In genomic region chr1:155810616-155811015, GRCm38 (mm10) we compare ENCODE assay signal across 10 mouse cellular contexts. TPM values are rescaled to one million over a fixed set of nuclear protein-coding genes. Genes with fewer than 3 reads are reported as not detected.
DNase-seq lines count a peak whose midpoint lies in the region; ATAC-seq and TF ChIP-seq lines count a peak whose summit lies in the region.
"Had no signal": no experiment of that assay in that cellular context is flagged by ENCODE, and none has a peak within 500 bp of the region (broad histone marks: within the 10 kb centered on the region; RNA-seq: fewer than 3 reads in every experiment).

No protein-coding gene starts in this region.

- no peak overlapping the region for H3K9ac ChIP-seq in limb, embryonic 14.5 days (ENCODE audit: low read depth, low read length, severe bottlenecking)

- DNase-seq in heart, adult 8-10 months (ENCODE audit: low spot score): peak; percentile 35
- peak; percentile 14 for DNase-seq in limb, embryonic 14.5 days (ENCODE audit: low spot score)
- no peak for DNase-seq in adrenal gland, postnatal 36 days
- no peak for DNase-seq in spleen, postnatal 36 days (ENCODE audit: low spot score in 2 of 2)

- no peak for ATAC-seq in megakaryocyte, adult 5-6 weeks (ENCODE audit: poor library complexity, severe bottlenecking)
- ATAC-seq in limb, embryonic 14.5 days (ENCODE audit: low FRiP score, low read depth): peak; percentile 11
- ATAC-seq in frontal cortex, adult (ENCODE audit: low TSS enrichment): no peak

- peak overlapping the region; percentile 60 for H3K4me2 ChIP-seq in limb, embryonic 14.5 days (replicated peaks; ENCODE audit: low read depth, low read length, severe bottlenecking)

- peaks cover 41% of the 10 kb centered on the region for H3K36me3 ChIP-seq in megakaryocyte, embryonic 14.5 days (replicated peaks; ENCODE audit: low read length)
- H3K36me3 ChIP-seq in limb, embryonic 14.5 days (ENCODE audit: control insufficient read depth, insufficient read depth, low read length): no peaks in the 10 kb centered on the region
- no peaks in the 10 kb centered on the region for H3K36me3 ChIP-seq in small intestine, adult 2 months (ENCODE audit: control insufficient read depth, insufficient read depth, low read length)

- 27% methylated on average over 7 of the region's 7 CpGs for WGBS in limb, embryonic 14.5 days
- WGBS in small intestine, adult 2 months: 62% methylated on average over 7 of the region's 7 CpGs

- H3K27ac ChIP-seq in limb, embryonic 14.5 days (replicated peaks; ENCODE audit: low read depth, low read length): 0 out of 2 replicates have a peak overlapping the region, but pooled peaks have one; percentile 20
- H3K27ac ChIP-seq in small intestine, adult 2 months (ENCODE audit: insufficient read depth, low read depth, low read length): peak overlapping the region; percentile 70

- H3K4me3 ChIP-seq in megakaryocyte, embryonic 14.5 days (replicated peaks): peak overlapping the region; percentile 100
- H3K4me3 ChIP-seq in limb, embryonic 14.5 days (replicated peaks; ENCODE audit: low read length): no peak overlapping the region
- H3K4me3 ChIP-seq in small intestine, adult 2 months (ENCODE audit: low read depth, low read length): peak overlapping the region; percentile 21; the same call in 1 of the 2 replicates

- H3K9me3 ChIP-seq in megakaryocyte, embryonic 14.5 days: no peaks in the 10 kb centered on the region
- no peaks in the 10 kb centered on the region for H3K9me3 ChIP-seq in limb, embryonic 14.5 days (ENCODE audit: control insufficient read depth, low read length)

- TF ChIP-seq POLR2A in limb, embryonic 14.5 days (IDR thresholded peaks at IDR 0.05; ENCODE audit: borderline replicate concordance, extremely low read depth, insufficient read depth, insufficient read length): no peak
- TF ChIP-seq POLR2A in small intestine, adult 2 months (IDR thresholded peaks at IDR 0.05; ENCODE audit: low read depth, low read length): no peak

- no peak for TF ChIP-seq CTCF in small intestine, adult 2 months (IDR thresholded peaks at IDR 0.05; ENCODE audit: extremely low read depth, insufficient read length, insufficient replicate concordance, low read depth, low read length)

- peaks cover 88% of the 10 kb centered on the region for H3K4me1 ChIP-seq in megakaryocyte, embryonic 14.5 days
- peaks cover 23% of the 10 kb centered on the region for H3K4me1 ChIP-seq in limb, embryonic 14.5 days (ENCODE audit: control insufficient read depth, insufficient read depth, low read length)
- peaks cover 19% of the 10 kb centered on the region; the same call in 1 of the 2 replicates for H3K4me1 ChIP-seq in small intestine, adult 2 months (ENCODE audit: control insufficient read depth, insufficient read depth, insufficient read length, low read length)

- no peaks in the 10 kb centered on the region for H3K27me3 ChIP-seq in megakaryocyte, embryonic 14.5 days (replicated peaks)
- H3K27me3 ChIP-seq in limb, embryonic 14.5 days (ENCODE audit: control insufficient read depth, insufficient read depth, low read length): no peaks in the 10 kb centered on the region
- H3K27me3 ChIP-seq in small intestine, adult 2 months (ENCODE audit: control insufficient read depth, insufficient read depth, low read length): no peaks in the 10 kb centered on the region

RNA-seq across cellular contexts. Expression of gene Qsox1, which starts 2.1 kb away (rescaled TPM):
- 31.4 and 52.3 TPM in 2 replicates for polyA plus RNA-seq in megakaryocyte, embryonic 14.5 days (2012; ENCODE audit: insufficient read depth, low replicate concordance)
- total RNA-seq in megakaryocyte, adult 5-6 weeks (2015): 13.5 and 13.7 TPM in 2 replicates
- 15.4 and 17.5 TPM in 2 replicates for total RNA-seq in megakaryocyte, adult 5-6 weeks (2017)
- 10 to 100 TPM; 31.0 to 36.3 (median 34.5) TPM for total RNA-seq in heart, adult 8-10 months (2022)
- 65.6 and 83.1 TPM in 2 replicates for polyA plus RNA-seq in limb, embryonic 14.5 days (2012; rRNA removed)
- polyA plus RNA-seq in limb, embryonic 14.5 days (2014; fragmentation: Nextera tagmentation; extraction: Ambion mirVana): 15.0 and 16.1 TPM in 2 replicates
- 77.8 and 120 TPM in 2 replicates for polyA plus RNA-seq in small intestine, adult 2 months (2012; rRNA removed)
- total RNA-seq in adrenal gland, postnatal 36 days (2021): 10 to 100 TPM; 55.1 to 60.9 TPM

RNA-seq across cellular contexts. Expression of gene Lhx4, which starts 59.1 kb away (rescaled TPM):
- not detected in 2 replicates for polyA plus RNA-seq in megakaryocyte, embryonic 14.5 days (2012; ENCODE audit: insufficient read depth, low replicate concordance)
- total RNA-seq in megakaryocyte, adult 5-6 weeks (2015): not detected in 2 replicates
- total RNA-seq in megakaryocyte, adult 5-6 weeks (2017): not detected in 2 replicates
- total RNA-seq in heart, adult 8-10 months (2022): not detected
- polyA plus RNA-seq in limb, embryonic 14.5 days (2012; rRNA removed): not detected in 2 replicates
- polyA plus RNA-seq in limb, embryonic 14.5 days (2014; fragmentation: Nextera tagmentation; extraction: Ambion mirVana): not detected in 2 replicates
- polyA plus RNA-seq in small intestine, adult 2 months (2012; rRNA removed): not detected in 2 replicates
- not detected for total RNA-seq in adrenal gland, postnatal 36 days (2021)
- total RNA-seq: common myeloid progenitor, adult 5-6 weeks; heart, postnatal 36 days had no signal

Comparison
In these comparisons a context has a peak if more than half of its experiments do, and no peak if none do; other contexts are left out.
1. DNase-seq: peak in heart, adult 8-10 months (single experiment) and limb, embryonic 14.5 days (single experiment); none in adrenal gland, postnatal 36 days (0 of 2) and spleen, postnatal 36 days (0 of 2).